Mouse (Mus musculus) midbrain, embryonic 15.5 days (tissue): ENCODE results near the gene Slc7a6. TPM values are rescaled to one million over a fixed set of nuclear protein-coding genes. Genes with fewer than 3 reads are reported as not detected.

Experiments used
- ATAC-seq: fragments of 200-750 bp; cut with Nextera tagmentation; replicated peaks from 2 replicates; pipeline ENCODE4 v1.8.0; 2017; ENCODE audit warnings: moderate TSS enrichment
- H3K27ac ChIP-seq: fragments of 300-500 bp; sonication (generic); 2 replicates; pipeline ENCODE4 v1.5.1; 2015; ENCODE audit warnings: mild to moderate bottlenecking, inconsistent platforms
- H3K27me3 ChIP-seq: fragments of 300-500 bp; sonication (generic); replicated peaks from 2 replicates; pipeline ENCODE4 v1.6.1; 2015; ENCODE audit warnings: inconsistent platforms
- H3K36me3 ChIP-seq: fragments of 300-500 bp; sonication (generic); replicated peaks from 2 replicates; pipeline ENCODE4 v1.6.1; 2015; ENCODE audit warnings: inconsistent platforms
- H3K4me1 ChIP-seq: fragments of 300-500 bp; sonication (generic); 2 replicates; pipeline ENCODE4 v1.6.1; 2015; ENCODE audit warnings: inconsistent platforms
- H3K4me2 ChIP-seq: fragments of 300-500 bp; sonication (generic); 2 replicates; pipeline ENCODE4 v1.6.1; 2015; ENCODE audit warnings: inconsistent platforms, mild to moderate bottlenecking, moderate library complexity
- H3K4me3 ChIP-seq: fragments of 300-500 bp; sonication (generic); 2 replicates; pipeline ENCODE4 v1.5.1; 2015; ENCODE audit warnings: mild to moderate bottlenecking, inconsistent platforms
- H3K9ac ChIP-seq: fragments of 300-500 bp; sonication (generic); 2 replicates; pipeline ENCODE4 v1.6.1; 2015; ENCODE audit warnings: mild to moderate bottlenecking, inconsistent platforms
- H3K9me3 ChIP-seq: fragments of 300-500 bp; sonication (generic); 2 replicates; pipeline ENCODE4 v1.6.1; 2016; ENCODE audit warnings: inconsistent platforms
- WGBS: fragments of 180-500 bp; shearing (Covaris S2); methylation state at CpG from one replicate; pipeline ENCODE4 v1.1.7; 2015; ENCODE audit warnings: mixed read lengths; 5-methylcytosine and 5-hydroxymethylcytosine counted together
- polyA plus RNA-seq: library from polyadenylated mRNA; unstranded; fragments of >200 nt; fragmentation: Nextera tagmentation; extraction: Ambion mirVana; gene quantifications from 2 replicates; pipeline ENCODE4 v1.2.1, GENCODE M21; 2015

The Slc7a6 gene
- polyA plus RNA-seq, 1 experiment from 2014 or later: 62.7 TPM

DNA sequence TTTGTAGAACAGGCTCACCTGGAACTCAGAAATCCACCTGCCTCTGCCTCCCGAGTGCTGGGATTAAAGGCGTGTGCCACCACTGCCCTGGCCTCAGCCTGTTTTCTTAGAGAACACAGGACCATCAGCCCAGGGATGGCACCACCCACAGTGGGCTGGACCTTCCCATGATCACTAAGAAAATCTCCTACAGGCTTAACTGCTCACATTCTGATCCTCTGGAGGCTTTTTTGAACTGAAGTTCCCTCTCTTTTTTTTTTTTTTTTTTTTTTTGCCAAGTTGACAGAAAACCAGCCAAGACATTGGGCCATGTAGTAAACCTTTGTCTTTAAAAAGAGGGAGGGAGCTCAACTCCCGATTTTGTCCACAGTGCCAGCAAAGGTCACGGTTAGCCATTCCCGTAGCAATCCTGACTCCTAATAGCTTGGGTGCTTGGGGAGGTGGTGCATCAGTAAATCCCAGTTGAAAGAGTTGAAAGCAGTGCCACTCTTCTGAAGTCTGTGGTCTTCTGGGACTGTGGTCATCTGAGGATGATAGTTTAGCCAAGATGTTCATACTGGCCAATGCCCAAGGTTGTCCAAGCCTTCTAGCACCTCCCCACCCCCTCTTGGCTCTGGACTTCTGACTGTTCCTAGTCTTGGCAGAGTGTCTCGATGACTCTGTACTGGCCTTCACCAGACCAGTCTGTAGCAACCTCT, 20.6 kb upstream of the Slc7a6 start:
- no peak overlapping the region for H3K4me3 ChIP-seq
- peaks cover 20% of the 10 kb centered on the region for H3K4me1 ChIP-seq
- WGBS: 86% methylated on average over 6 of the region's 6 CpGs
- no peak overlapping the region for H3K27ac ChIP-seq
- no peaks in the 10 kb centered on the region for H3K36me3 ChIP-seq
- no peaks in the 10 kb centered on the region for H3K9me3 ChIP-seq
- no peaks in the 10 kb centered on the region for H3K27me3 ChIP-seq
- H3K9ac ChIP-seq: no peak overlapping the region
- no peak overlapping the region for H3K4me2 ChIP-seq
- no peak for ATAC-seq

DNA sequence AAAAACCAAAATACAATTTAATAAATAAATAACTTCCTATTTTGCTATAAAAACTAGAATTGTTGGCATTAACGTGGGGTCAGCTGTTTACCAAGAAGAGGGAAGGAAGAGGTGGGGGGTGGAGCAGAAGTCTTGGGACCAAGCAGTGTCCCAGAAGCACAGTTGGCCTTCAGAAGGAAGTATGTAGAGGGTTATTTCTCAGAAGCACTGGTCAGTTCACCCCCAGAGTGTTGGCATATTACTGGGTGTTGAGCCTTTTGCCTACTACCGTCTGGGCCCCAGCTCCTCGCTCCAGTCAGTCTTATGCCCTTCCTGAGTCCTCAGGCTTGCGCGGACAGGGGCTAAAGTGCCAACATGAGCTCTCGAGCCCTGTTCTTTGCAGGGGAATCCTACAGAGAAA, 19.6 kb upstream of the Slc7a6 start:
- no peaks in the 10 kb centered on the region for H3K36me3 ChIP-seq
- H3K4me3 ChIP-seq: no peak overlapping the region
- H3K27ac ChIP-seq: no peak overlapping the region
- WGBS: 91% methylated on average over 6 of the region's 6 CpGs
- H3K9ac ChIP-seq: no peak overlapping the region
- peaks cover 20% of the 10 kb centered on the region for H3K4me1 ChIP-seq
- H3K9me3 ChIP-seq: no peaks in the 10 kb centered on the region
- H3K27me3 ChIP-seq: no peaks in the 10 kb centered on the region
- no peak for ATAC-seq
- H3K4me2 ChIP-seq: no peak overlapping the region

DNA sequence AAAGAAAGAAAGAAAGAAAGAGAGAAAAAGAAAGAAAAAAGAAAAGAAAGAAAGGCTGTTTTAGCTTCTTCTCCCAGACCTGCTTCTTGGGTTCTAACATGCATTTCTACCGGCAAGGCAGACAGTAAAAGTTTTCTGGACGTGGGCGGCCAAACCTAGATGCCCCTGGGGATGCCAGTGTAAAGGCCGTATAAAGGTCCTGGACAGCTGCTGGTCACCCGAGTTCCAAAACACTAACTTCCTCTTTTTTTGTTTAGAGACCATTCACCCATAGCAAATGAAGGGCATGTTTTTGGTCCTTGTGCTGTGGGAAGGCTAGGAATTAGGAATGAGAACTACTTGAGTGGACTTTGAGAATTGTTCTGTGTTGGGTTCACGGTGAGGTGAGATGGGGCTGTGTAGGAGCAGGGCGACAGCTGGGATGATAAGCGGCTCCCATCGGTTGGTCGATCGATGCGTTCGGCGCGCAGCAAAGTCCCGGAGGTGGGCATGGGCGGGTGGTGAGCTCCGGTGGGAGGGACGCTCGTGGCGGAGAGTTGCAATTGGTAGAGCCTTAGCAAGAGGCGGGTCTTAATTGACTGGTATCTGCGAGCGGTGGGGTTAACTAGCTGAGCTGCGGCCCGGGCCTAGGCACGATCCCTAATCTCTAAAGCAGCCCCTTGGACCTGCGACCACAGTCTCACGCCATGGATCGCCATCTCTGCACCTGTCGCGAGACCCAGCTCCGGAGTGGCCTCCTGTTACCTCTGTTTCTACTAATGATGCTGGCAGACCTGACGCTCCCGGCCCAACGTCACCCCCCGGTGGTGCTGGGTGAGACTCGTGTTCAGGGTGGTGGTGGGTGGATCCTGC, 18.6 kb upstream of the Slc7a6 start, which contains the start of gene Pla2g15:
TSS of gene Pla2g15 (plus strand) at position 599 of the 852 bp plus-strand sequence.
- H3K27ac ChIP-seq: peak within 1 kb of the TSS; percentile 69
- H3K4me2 ChIP-seq: peak within 1 kb of the TSS; percentile 76
- peaks cover 20% of the 10 kb centered on the region for H3K4me1 ChIP-seq
- H3K4me3 ChIP-seq: peak within 1 kb of the TSS; percentile 96
- WGBS: 2% methylated on average over 38 of the region's 38 CpGs
- H3K27me3 ChIP-seq: no peaks in the 10 kb centered on the region
- H3K9ac ChIP-seq: peak within 1 kb of the TSS; percentile 83
- no peaks in the 10 kb centered on the region for H3K9me3 ChIP-seq
- H3K36me3 ChIP-seq: no peaks in the 10 kb centered on the region
- ATAC-seq: peak; percentile 97

DNA sequence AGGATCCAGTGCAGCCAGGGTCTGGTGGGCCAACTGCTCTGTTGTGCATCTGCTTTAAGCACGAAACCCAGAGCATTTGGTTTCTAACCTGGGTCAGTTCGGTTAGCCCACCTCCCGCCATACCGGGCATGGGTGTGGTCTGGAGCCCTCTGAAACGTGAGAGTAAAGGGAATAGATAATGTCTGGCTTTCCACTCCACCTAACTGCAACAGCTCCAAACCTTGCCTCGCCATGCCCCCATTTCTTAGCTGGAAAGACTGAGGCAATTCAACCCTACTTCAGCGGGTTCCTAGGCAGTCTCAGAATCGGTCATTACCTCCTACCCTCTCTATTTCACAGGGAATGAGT, 18.0 kb upstream of the Slc7a6 start:
- H3K36me3 ChIP-seq: no peaks in the 10 kb centered on the region
- no peaks in the 10 kb centered on the region for H3K9me3 ChIP-seq
- peak overlapping the region; percentile 76 for H3K4me2 ChIP-seq
- peak overlapping the region; percentile 96 for H3K4me3 ChIP-seq
- H3K27ac ChIP-seq: peak overlapping the region; percentile 69
- peak overlapping the region; percentile 83 for H3K9ac ChIP-seq
- ATAC-seq: no peak
- H3K27me3 ChIP-seq: no peaks in the 10 kb centered on the region
- 20% methylated on average over 8 of the region's 8 CpGs for WGBS
- H3K4me1 ChIP-seq: peaks cover 20% of the 10 kb centered on the region

DNA sequence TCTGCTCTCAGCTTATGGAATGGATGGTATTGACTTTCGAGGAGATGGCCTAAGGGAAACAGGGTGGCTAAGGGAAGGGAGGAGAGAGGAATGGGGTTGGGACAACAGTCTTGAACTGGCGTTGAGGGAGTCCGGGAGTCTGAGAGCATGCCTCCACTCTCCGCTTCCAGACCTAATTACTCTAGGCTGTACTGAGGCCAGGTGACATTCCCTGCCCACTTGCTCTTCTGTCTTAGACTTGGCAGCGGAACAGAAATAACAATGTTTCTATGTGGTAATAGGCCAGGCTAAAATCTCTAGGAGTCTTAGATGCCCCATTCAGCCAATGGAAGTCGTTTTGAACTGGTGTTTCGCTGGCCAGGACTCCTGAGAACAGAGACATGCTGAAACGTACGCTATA, 17.6 kb upstream of the Slc7a6 start:
- WGBS: 81% methylated on average over 9 of the region's 9 CpGs
- 0 out of 2 replicates have a peak overlapping the region, but pooled peaks have one; percentile 69 for H3K27ac ChIP-seq
- peak overlapping the region; percentile 83 for H3K9ac ChIP-seq
- peak overlapping the region; percentile 76 for H3K4me2 ChIP-seq
- peak overlapping the region; percentile 96 for H3K4me3 ChIP-seq
- no peak for ATAC-seq
- no peaks in the 10 kb centered on the region for H3K27me3 ChIP-seq
- peaks cover 20% of the 10 kb centered on the region for H3K4me1 ChIP-seq
- no peaks in the 10 kb centered on the region for H3K9me3 ChIP-seq
- H3K36me3 ChIP-seq: 0 out of 2 replicates have a peak, but pooled peaks cover 1% of the 10 kb centered on the region

DNA sequence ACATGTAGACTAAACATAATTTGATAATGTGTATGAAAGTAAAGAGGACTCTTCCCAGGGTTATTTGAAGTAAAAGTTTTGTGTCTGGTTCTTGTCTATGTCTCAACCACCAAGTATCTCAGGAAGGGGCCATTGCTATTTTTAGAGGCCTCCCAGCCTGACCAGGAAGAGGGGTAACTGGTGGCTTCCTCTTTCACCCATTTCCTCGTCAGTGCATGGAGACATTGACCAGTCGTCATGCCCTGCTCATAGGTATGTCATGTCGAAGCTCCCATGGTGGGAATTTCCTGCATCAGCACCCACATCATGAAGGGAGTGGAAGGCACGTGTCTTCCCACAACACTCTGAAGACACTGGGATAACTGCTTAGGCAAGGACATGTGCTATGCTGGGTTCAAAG, 15.8 kb upstream of the Slc7a6 start:
- no peak overlapping the region for H3K4me3 ChIP-seq
- WGBS: 84% methylated on average over 4 of the region's 4 CpGs
- H3K9me3 ChIP-seq: no peaks in the 10 kb centered on the region
- no peak overlapping the region for H3K9ac ChIP-seq
- no peak overlapping the region for H3K27ac ChIP-seq
- peaks cover 20% of the 10 kb centered on the region for H3K4me1 ChIP-seq
- 0 out of 2 replicates have a peak, but pooled peaks cover 5% of the 10 kb centered on the region for H3K36me3 ChIP-seq
- no peaks in the 10 kb centered on the region for H3K27me3 ChIP-seq
- ATAC-seq: no peak
- H3K4me2 ChIP-seq: no peak overlapping the region

DNA sequence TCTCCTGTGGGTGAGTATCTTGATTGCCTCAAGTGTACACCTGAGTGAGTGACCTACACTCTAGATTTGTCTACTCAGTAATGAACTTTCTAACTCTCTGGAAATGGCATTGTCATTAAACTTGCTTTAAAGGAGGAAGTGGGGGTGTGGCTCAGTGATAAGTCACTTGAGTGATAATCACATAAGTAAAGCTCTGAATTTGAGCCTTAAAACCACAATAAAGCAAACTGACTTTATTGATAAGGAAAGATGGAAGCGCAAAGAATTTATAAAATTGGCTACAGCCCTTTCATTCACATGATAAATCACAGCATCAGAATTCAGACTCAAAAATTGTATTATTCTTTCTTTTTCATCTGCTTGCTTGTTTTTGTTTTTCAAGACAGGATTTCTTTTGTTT, 11.2 kb upstream of the Slc7a6 start:
- ATAC-seq: no peak
- Histone ChIP-seq H3K4me2 (no peak overlapping the region), H3K4me3 (no peak overlapping the region), H3K27ac (no peak overlapping the region), H3K4me1 (no peaks in the 10 kb centered on the region), H3K9ac (no peak overlapping the region), H3K9me3 (no peaks in the 10 kb centered on the region), H3K36me3 (peaks cover 29% of the 10 kb centered on the region; the same call in 1 of the 2 replicates), H3K27me3 (no peaks in the 10 kb centered on the region)
- 95% methylated on average over 1 of the region's 1 CpGs for WGBS

DNA sequence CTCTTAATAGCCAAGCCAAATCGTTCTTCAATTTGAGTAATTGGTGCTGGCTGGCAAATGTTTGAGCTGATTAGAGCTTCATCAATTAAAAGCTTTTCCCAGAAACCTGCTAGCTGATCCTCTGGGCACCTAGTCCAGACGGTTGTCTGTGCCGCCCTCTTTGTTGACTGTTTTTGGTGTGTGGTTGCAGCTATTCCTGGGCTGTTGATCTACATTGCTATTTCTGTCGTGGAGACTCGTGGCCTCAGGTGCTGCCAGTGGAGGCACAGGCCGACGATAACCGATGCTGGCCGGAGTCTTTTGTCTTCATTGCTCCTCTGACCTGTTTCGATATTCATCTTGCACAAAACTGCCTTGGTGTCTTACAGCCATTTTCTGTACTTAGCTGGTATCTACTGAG, 10.3 kb upstream of the Slc7a6 start:
- Histone ChIP-seq H3K27ac (no peak overlapping the region), H3K9ac (no peak overlapping the region), H3K4me2 (no peak overlapping the region), H3K4me1 (no peaks in the 10 kb centered on the region), H3K27me3 (no peaks in the 10 kb centered on the region), H3K36me3 (peaks cover 38% of the 10 kb centered on the region; the same call in 1 of the 2 replicates), H3K4me3 (no peak overlapping the region), H3K9me3 (no peaks in the 10 kb centered on the region)
- no peak for ATAC-seq
- 92% methylated on average over 10 of the region's 10 CpGs for WGBS

DNA sequence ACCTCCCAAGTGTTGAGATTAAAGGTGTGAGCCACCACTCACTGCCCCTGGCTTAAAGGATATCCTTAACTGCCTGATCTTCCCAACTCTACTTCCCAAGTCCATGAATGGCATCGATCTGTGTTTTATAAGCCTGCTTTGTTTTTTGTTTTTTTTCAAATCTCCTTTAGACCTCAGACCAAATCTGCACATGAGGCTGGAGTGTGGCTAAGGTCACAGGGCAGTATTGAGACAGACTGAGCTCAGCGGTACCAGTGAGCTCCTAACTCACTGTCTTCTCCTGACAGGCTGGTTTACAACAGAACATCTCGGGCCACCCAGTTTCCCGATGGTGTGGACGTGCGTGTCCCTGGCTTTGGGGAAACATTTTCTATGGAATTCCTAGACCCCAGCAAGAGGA, 8.8 kb upstream of the Slc7a6 start:
- H3K9ac ChIP-seq: no peak overlapping the region
- 89% methylated on average over 6 of the region's 6 CpGs for WGBS
- no peaks in the 10 kb centered on the region for H3K4me1 ChIP-seq
- no peaks in the 10 kb centered on the region for H3K27me3 ChIP-seq
- H3K27ac ChIP-seq: no peak overlapping the region
- no peaks in the 10 kb centered on the region for H3K9me3 ChIP-seq
- ATAC-seq: no peak
- no peak overlapping the region for H3K4me3 ChIP-seq
- H3K36me3 ChIP-seq: peaks cover 50% of the 10 kb centered on the region; the same call in 1 of the 2 replicates
- H3K4me2 ChIP-seq: no peak overlapping the region

DNA sequence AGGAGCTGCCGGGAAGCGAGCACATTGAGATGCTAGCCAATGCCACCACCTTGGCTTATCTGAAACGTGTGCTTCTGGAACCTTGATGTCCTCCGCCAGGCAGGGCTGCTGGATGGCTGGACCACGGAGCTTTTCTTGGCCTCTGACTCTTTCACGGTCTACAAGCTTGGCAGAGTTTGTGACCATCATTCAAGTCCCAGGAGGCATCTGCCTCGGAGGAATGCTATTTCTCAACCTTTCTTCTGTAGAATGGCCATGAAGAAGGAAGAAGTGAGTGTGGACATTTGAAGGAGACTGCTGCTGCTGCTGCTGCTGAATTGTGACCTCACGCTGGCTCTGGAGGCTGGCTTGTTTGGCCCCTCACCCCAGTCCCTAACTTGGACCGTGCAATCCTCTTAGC, 5.4 kb upstream of the Slc7a6 start:
- no peak overlapping the region for H3K27ac ChIP-seq
- no peak for ATAC-seq
- H3K36me3 ChIP-seq: peaks cover 41% of the 10 kb centered on the region; the same call in 1 of the 2 replicates
- no peaks in the 10 kb centered on the region for H3K9me3 ChIP-seq
- no peak overlapping the region for H3K4me3 ChIP-seq
- 92% methylated on average over 9 of the region's 9 CpGs for WGBS
- peaks cover 8% of the 10 kb centered on the region for H3K4me1 ChIP-seq
- no peak overlapping the region for H3K4me2 ChIP-seq
- no peaks in the 10 kb centered on the region for H3K27me3 ChIP-seq
- H3K9ac ChIP-seq: no peak overlapping the region

DNA sequence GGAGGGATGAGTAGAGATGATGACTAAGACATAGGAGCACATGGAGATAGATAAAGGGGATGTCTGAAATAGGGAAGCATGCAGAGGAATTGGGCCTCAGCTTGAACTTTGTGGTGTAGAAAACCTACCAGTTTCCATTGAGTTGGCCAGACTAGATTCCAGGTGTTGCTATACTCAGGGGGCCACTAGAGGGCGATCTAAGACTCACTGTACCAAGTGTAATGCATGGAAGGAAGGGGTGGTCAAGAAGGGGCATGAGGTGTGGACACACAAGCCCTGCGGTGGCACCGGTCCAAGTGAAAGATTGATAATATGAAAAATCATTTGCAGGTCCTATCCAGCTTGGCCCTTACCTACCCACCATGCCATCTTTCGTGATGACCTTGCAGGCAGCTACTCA, 3.2 kb upstream of the Slc7a6 start:
- WGBS: 54% methylated on average over 4 of the region's 4 CpGs
- peaks cover 18% of the 10 kb centered on the region for H3K4me1 ChIP-seq
- H3K27ac ChIP-seq: no peak overlapping the region
- no peaks in the 10 kb centered on the region for H3K27me3 ChIP-seq
- no peaks in the 10 kb centered on the region for H3K9me3 ChIP-seq
- no peak for ATAC-seq
- H3K9ac ChIP-seq: no peak overlapping the region
- H3K4me2 ChIP-seq: no peak overlapping the region
- peaks cover 39% of the 10 kb centered on the region; the same call in 1 of the 2 replicates for H3K36me3 ChIP-seq
- no peak overlapping the region for H3K4me3 ChIP-seq

DNA sequence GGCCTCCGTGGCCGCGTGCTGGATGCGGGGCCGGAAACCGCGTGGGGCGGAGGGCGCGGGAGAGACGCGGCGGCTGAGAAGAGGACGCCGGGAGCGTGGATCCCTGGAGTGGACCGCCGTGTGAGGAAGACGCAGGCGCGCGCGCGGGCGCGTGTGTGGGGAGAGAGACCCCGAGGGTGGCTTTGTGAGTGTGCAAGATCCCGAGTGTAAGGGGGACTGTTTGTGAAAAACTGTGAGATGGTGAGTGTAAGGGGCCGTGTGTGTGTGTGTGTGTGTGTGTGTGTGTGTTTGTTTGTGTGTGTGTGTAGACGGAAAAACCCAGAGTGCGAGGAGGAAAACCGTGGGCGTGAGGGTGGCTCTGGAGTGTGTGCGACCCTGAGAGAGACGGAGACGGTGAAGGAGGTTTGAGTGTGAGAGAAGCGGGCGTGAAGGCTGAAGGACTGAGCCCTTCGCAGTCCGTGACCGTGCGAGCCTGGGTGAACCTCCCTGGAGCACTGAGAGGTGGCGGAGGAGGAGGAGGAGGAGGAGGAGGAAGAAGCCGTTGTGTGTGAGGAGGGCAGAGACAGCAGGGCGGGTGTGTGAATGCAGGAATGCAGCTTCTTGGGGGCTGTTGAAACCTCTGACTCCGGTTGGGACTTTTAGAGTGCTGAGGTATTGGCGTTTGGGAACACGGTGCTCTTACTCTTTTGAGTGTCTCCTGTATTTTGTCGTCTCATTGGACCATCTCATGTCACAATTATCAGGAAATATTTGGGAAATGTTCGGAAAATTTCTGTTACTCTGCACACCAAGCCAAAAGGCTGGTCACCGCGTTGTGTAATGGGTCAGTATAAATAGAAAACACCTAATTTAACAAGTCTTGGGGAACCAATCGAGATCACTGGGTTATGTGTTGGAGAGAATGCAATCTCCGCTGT, 618 bp downstream of the Slc7a6 start:
- ATAC-seq: peak; percentile 87
- no peaks in the 10 kb centered on the region for H3K27me3 ChIP-seq
- peak overlapping the region; percentile 83 for H3K4me2 ChIP-seq
- peak overlapping the region; percentile 88 for H3K9ac ChIP-seq
- H3K27ac ChIP-seq: peak overlapping the region; percentile 92
- H3K4me3 ChIP-seq: peak overlapping the region; percentile 90
- peaks cover 3% of the 10 kb centered on the region; the same call in 1 of the 2 replicates for H3K36me3 ChIP-seq
- no peaks in the 10 kb centered on the region for H3K9me3 ChIP-seq
- WGBS: 2% methylated on average over 53 of the region's 54 CpGs
- H3K4me1 ChIP-seq: peaks cover 19% of the 10 kb centered on the region
